Mouse (Mus musculus) cerebellum, postnatal 14 days (tissue): ENCODE results near the gene Npc2.

Source experiments
- DNase-seq, 2 experiments: peaks; one replicate each; pipeline ENCODE4 v3.0.0; 2021; ENCODE audit warnings: mixed read lengths in 2 of 2

The Npc2 gene

DNA sequence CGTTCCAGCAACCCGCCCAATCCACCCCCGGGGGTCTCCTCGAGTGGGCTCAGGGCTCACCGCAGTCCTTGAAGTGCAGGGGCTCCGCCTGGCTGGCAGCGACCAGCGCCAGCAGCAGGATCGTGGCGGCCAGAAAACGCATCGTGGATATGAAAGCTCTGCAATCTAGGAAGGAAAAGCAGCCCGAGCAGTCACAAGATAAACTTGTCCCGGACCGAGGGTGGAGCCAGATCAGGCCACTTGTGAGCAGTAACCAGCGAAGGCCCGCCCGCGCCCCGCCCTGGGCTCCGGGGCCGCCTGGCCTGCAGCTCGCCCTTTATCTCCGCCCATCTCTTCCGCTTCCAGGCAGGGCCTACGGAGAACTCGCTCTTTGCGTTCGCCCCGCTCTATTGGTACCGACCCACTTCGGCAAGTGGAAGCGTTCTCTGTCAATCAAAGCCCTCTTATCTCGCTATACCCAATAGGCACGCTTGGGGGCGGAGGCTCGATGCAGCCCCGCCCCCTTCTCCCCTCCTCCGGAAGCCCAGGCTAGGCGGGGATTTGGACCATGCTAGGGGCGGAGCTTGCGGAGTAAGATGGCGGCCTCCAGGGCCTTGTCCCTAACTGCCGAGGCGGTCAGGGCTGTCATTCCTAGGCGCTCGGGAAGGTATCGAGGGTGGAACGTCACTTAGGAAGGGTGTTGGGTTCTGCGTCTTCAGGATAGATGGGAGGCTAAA, at the start of gene Npc2, which contains the start of gene Isca2:
Gene Npc2 (minus strand): TSS at position 427 of the 716 bp plus-strand sequence.
Gene Isca2 (plus strand): TSS at position 526 of the 716 bp plus-strand sequence.
- DNase-seq = peak; percentile 96 to 97

DNA sequence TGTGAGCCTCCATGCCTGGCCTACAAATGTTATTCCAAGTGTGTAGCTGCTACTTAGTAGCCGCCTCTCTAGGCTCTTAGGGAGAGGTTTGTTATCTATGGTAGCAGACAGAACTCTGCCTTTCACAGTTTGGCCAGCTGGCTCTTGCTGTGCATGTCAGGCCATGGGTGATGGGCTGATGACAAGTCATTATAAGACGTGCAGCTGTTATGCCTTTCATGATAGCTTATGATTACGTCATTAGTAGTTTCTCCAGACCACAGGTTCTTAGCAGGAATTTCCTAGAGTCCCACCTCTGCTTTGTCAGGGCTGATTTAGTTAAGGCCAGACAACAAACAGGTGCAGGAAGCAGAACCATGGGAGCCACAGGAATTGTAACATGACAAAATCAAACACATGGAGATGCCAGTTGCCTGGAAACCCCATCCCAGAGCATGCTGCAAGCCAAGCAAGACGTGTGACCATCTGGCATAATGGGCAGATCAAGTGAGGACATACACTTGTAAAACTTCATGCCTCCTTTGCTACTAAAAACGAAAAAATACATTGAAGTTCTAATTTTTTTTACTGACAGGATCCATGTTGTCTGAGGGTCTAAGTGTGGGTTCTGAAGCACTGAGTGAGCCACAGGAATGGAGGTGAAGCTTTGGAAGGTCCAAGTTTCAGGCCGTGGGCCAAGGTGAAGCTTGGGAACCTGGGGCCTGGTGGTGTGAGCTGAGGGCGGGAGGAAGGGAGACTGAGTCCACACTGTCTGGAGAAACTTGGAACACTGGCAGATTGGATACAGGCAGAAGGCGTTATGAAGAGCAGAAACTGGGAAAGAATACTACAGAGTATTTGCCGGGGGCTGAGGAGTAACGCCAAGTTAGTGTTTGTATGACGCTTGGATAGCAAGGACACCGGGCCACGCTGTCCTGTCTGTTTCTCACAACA, 46.5 kb upstream of the Npc2 start:
- peak; percentile 69 to 77 for DNase-seq

DNA sequence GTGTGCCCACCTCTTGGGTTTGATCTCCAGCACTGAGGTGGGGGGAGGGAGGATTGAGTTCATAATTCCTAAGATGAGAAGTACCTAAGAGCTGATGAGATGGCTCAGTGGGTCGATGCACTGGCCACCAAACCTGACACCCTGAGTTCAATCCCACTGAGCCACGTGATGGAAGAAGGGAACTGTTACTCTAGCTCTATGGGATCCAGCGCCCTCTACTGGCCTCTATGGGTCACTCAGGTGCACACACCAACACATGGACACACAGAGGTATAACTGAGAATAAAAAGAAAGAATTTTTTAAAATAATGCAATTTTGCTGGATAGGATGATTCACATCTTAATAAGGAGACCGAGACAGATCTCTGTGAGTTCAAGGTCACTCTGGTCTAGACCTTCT, 45.5 kb upstream of the Npc2 start:
- peak in 1 of 2 experiments; percentile 60 for DNase-seq

DNA sequence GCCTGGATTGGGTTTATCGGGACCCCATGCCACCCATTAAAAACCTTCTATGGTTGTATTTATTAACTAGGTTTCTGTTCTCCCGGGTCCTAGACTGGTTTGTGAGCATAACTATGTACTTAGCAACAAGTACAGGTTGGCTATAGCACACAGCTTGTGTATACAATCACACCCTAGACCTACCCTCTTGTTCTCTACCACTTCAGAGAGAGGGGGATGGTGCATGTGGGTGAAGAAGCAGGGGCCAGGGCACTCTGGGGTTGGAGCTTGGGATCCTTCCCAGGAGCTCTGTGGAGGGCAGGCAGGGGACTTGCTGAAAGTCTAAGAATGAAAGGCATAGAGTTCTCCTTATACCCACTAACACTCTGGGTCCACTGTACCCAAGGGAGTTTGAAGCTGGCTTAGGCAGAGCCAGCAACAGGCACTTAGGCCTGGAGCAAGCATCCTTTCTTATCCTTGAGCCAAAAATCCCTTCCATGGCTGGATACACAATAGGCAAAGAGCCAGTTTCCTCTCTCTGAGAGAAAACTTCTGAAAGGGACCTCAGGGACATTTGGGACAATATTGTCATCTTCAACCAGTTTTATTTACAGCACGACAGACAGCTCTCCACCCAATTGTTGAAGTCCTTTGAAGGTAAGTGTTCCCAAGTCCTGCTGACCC, 41.8 kb upstream of the Npc2 start:
- no peak for DNase-seq

DNA sequence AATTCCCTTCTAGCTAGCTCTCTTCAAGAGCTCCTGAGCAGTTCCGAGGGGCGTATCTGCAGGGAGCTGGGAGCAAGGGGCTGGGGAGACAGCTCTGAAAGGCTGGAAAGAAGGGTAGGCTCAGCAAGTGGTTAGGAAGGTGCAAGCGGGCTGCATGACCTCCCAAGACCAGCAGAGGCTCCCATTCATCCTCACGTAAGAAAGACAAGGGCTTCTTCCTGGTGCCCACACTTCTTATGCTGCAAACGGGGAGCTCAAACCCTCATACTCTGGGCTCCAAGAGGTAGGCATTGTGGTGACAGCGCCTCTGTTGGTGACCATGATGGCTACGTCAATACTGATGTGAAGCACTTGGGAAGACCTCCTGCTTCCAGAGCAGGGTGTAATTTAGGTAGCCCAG, 40.8 kb upstream of the Npc2 start:
- DNase-seq = peak; percentile 52 to 64

DNA sequence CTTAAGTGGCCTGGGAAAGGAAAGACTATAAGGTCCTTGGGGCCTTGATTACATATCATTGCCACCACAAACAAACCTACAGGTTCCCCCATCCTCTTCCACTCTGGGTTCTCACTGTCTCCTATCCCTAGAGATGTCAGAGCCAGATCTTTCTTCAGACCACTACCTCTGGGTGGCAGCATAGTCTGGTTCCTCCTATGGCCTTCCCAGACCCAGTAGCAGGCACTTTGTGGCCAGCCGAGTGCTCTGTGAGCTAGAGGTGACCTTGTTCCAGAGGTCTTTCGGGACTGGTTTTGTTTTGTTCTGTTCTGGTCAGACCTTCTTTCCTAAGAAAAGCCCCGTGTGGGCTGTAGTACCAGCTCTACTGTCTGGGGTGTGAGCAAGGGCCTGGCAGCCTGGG, 39.1 kb upstream of the Npc2 start:
- DNase-seq = peak; percentile 63 to 65

DNA sequence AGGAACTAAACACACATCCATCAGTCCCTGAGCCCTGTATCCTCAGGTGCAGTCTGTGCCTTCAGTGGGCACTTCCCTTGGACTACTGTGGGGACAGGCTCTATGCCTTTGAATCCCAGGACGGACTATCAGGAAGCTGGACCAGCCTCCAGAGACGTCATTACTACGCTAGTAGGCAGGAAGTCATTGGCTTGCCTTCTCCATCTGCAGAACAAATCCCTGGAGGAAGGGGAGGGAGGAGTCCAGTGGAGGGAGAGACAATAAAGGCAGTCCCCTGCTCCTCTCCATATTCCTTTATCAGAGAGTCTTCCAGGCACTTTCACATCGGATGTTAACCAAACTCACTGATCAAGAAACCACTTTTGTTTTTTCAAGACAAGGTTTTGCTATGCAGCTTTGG, 38.6 kb upstream of the Npc2 start:
- no peak for DNase-seq

DNA sequence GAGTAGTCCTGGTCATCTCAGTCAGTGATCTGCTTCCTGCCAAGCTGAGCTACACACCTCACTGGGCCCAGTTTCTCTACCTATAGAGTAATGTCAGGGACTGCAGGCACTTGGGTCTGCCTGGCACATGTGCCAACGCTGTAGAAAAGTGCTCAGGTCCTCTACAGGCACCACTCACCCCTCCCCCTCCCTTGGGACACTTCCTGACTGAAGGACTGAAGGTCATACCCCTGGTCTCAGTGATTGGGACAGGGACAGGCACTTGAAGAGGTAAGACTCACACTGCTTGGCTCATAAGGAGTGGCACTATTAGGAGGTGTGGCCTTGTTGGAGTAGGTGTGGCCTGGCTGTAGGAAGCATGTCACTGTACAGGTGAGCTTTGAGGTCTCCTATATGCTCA, 37.9 kb upstream of the Npc2 start:
- DNase-seq = no peak

DNA sequence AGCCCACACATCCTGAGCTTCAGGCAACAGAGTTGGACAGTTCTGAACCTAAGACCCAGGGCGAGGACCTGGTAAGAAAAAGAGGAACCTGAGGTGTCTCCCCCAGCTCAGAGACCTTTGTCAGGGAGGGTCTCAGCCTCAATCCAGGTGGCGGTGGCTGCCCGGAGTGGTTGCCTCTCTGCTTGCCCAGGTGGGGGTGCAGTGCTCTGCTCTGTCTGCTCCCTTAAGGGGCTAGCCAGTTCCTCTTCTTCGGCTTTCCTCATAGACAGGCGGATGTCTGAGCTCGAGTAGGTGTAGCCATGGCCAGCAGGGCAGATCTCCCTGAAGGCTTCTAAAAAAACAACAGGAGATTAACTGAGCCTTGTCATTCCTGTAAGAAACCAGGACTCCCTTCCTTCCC, 36.1 kb upstream of the Npc2 start:
- no peak for DNase-seq

DNA sequence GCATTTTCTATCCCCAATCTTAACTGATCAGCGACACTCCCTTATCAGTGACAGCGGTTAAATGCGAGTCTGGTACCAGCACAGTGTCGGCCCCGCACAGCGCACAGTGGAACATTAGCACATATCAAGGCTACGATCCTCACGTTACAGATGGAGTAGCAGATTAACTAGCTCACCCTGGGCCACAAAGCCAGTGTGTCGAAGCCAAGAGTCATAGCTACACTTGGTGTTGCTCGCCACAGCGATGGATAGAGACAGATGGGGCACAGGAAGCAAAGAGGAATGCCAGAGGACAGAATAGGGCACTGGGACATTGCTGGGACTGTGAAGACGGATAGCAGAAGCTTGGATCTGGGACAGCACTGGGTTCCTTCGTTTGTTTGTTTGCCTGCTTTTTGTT, 34.4 kb upstream of the Npc2 start:
- DNase-seq = peak; percentile 75 to 78

DNA sequence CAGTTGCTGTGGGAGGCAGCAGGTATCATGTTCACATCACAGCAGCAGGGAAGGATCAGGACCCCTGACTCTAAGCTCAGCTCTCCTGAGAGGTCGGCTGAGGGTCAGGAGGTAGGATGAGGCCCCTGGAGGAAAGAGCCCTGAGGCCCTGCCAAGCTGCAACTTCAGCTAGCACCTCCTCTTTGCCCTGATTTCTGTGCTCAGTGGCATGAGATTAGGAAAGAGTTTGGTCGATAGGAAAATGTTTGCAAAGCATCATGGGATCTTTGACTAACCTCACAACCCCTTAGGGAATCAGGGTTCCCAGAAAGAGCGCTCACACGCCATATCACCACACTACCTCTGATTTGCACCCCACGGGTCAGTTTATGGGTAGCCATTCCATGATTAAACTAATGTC, 33.8 kb upstream of the Npc2 start:
- no peak for DNase-seq

DNA sequence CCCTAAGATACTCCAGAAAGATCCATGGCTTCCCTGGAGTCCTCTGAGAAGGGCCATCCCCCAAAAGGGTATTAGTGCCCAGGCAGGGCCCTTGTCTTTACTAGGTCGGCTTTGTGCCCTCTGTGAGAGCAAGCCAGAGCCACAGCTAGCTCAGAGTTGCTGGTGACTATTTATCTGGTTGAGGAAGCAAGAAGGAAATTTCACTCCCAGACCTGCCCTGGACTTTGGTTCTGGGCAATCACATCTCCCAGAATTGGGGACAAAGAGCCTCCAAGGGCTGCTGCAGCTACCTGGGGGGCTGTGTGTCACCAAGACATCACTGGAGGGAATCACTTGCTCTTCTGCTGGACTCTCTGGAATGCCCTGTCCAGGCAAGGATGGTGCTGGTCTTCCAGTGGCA, 33.1 kb upstream of the Npc2 start:
- no peak for DNase-seq

DNA sequence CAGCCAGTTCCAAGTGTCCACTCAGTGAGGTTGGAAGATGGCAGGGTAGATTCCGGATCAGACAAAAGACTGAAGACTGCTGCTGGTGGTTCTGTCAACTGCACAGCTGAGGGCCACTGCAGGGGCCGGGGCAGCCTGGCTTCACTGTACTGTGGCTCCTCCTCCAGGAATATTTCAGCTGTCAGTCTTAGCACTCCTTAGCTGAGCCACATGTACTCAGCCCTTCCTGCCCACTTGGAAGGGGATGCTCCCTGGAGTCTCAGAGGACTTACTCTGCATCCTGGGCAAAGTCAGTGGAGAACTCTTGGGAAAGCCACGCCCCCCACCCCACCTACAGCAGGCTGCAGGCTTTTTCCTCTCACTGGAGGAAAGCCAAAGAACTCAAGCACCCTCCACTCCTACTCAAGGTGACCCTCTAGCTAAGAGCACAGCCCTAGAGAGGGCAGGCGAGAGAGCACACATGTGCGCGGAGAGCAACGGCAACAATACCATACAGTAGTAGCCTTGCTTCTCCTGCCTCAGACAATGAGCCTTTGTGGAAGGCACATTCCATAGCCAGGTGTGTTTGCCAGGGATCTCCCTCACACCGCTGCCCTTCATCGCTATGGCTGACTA, 32.4 kb upstream of the Npc2 start:
- DNase-seq = no peak

DNA sequence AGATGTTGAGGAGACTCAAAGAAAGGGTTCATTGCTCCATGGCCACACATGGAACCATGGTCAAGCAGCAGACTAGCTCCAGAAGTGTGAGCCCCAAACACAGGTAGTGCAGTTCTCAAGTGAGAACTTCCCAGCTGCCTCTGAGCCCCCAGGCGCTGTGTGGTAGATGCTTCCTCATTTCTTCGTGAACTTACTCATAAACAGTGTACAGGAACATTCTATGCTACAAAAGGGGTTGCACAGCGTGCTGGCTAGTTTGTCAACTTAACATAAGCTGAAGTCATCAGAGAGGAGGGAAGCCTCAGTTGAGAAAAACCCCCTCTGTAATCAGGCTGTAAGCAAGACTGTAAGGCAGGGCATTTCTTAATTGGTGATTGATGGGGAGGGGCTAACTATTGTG, 29.7 kb upstream of the Npc2 start:
- DNase-seq = no peak

DNA sequence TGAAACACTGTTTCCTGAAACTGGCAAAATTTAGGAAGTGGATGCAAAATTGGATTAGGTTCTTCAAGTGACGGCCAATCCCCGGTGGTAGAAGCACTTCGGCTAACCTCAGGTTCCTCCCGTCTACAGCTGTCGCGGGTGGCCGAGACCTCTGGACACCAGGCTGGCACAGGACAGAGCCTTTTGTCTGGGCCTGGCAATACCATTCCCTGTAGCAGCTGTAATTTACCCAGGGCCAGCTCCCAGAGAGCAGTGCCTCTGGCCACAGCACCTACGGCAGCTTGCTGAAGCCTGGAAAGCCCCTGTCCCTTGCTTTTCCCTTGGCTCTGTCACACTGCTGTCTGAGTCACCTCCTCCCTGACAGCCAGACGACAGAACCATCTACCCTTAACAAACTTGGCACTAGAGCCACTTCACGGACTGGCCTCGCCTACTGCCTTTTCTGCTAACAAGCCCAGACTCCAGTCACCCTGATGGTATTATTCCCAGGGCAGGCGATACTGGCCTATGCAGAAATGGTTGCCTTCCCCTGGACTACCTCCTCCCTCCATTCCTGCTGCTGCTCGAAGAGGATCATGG, 28.7 kb upstream of the Npc2 start:
- no peak for DNase-seq

DNA sequence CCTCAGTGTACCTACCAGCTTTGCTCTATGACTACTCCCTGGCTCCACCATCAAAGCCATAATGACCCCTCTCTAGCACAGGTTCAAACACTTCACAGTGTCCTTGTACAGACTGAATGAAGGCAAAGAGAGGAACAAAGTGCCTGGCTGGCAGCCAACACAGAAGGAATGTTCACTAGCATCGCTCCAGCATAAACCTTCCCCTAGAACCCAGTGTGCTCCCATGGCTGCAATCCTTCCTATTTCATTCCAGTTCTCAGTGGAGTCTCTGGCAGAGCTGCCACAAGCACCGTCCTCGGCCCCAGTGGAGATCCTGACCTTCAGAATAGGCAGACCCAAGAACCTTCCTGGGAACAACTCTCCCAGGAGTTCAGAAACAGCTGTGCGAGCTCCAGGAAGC, 27.5 kb upstream of the Npc2 start:
- no peak for DNase-seq

DNA sequence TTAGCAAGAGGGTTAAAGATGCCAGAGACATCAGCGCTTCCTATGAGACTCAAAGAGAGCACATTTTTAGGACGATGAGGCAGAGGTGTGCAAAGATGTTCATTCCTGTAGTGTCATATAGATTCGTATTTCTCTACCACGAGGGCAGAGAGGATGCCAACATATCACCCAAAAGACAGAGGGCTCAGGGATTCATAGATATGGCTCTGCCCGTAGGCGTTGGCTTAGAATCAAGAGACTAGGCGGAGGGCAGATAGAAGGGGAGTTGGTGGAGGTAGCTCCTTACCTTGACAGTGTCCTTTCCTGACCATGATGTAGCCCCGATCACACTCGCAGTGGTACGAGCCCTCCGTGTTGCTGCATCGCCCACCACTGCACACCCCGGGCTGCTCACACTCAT, 26.1 kb upstream of the Npc2 start:
- no peak for DNase-seq

DNA sequence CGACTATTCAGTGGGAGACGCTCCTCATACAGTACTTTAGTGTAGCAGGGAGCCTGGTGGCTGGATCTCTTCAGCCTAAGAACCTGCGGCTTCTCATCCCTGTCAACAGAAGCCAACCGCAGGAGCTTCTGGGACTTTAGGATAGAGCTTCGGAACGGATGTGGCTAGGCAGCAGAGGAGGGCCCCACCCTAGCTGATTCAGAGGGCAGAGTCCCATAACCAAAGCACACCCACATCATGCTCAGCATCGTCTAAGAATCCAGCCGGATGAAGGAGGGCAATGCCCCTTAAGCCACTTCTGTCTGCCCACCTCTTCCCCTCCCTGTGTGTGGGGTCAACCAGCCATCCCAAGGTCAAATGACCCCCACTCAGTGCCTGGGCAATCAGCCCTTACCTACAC, 21.7 kb upstream of the Npc2 start:
- no peak for DNase-seq

DNA sequence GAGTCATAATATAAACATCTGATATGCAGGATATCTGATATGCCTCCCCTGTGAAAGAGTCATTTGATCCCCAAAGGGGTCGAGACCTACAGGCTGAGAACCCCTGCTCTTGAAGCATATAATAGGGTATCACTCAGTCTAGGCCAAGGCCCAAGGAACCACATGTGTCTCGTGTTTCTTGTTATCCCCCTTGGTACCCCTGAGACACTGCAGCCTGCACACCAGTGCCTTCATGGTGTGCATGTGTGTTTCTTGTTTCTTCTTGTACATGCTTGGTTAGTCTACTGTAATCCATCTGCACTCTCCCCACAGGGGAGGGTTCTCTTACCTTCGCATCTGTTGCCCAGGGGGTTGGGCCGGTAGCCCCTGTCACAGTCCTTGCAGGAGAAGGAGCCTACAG, 19.7 kb upstream of the Npc2 start:
- no peak for DNase-seq

DNA sequence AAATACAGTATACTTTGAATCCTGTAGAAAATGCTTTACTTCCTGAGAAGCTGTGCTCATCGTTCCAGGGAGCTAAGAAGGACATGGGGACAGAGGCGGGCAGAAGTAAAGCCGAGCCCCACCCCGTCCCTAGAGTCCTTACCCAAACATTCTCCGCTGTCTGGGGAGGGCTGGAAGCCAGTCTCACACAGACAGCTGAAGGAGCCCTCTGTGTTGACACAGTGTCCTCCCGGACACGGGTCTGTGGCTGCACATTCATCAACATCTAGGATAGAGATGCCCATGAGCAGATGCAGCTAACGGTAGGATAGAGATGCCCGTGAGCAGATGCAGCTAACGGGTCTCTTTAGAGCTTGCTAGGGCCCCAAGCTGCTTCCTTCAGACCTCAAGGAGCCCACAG, 17.9 kb upstream of the Npc2 start:
- DNase-seq = no peak

DNA sequence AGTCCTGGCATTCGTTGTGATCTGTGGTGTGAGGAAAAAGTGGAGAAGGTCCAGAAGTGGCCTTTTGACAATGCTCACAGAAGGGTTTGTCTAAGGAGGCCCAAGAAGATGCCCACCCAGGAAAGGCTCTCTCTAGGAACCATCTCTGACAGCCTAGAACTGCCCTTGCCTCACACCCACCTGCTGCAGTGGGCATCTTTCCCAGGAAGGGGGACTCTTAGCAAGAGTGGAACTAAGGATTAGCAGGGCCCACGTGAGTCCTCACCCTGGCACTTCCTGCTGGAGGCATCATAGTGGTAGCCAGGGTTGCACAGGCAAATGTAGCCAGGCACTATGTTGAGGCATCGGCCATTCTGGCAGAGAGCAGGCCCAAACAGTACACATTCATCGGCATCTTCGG, 13.1 kb upstream of the Npc2 start:
- DNase-seq = peak; percentile 42 to 61

DNA sequence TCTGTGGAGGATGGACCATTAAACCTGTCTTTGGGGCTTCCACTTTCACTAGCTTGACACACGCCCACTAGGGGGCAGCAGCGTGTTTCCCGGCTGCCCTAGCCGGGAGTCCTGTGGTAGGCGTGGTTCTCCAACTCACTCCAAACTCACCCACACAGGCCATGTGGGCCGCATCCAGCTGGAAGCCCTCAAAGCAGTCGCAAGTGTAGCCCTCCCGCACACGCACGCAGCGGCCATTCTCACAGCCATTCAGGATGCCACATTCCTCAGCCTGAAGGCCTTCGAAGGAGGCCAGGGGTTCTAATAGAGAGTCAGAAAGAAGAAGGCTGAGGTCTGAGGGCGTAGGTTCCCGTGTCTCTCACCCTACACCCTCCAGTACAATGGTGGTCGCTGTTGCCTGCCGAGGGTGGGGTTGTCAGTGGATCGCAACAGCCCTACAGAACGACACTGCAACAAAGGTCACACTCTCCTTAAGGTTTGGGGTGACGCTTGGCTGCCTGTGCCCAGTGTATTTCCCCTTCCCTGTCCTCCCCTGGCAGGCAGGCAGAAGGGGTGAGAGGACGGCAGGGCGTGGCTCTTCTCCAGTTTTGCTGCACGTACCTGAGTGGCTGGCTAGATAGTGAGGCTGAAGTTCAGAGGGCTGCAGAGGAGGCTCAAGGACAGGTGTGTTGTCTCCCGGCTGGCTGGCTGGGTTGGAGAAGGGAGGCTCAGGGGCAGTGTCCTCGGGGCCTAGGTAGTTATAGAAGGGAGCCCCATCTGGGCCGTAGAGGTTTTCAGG, 11.8 kb upstream of the Npc2 start:
- DNase-seq = peak; percentile 94 to 96
